Mouse (Mus musculus): ENCODE measurements around the gene Ripply2. TPM values are rescaled to one million over a fixed set of nuclear protein-coding genes. Genes with fewer than 3 reads are reported as not detected.

The Ripply2 gene
- polyA plus RNA-seq (2012; rRNA removed): 2.2 and 2.3 TPM in 2 replicates

GRCm38 (mm10) chr9:87015288-87015937, at the start of gene Ripply2:
Ripply2 (plus strand) TSS chr9:87015537.

GRCm38 (mm10) chr9:87021778-87022523, 6.6 kb downstream of the Ripply2 start, which contains the start of gene Cyb5r4:
Cyb5r4 (plus strand) TSS chr9:87022014.

Other genes with a start within 250 kb of the Ripply2 start
- gene Snap91, start 134.9 kb upstream of the Ripply2 start, polyA plus RNA-seq (2012; rRNA removed): 95.1 and 96.3 TPM in 2 replicates
- 29.5 and 36.2 TPM in 2 replicates for gene Cyb5r4, start 6.5 kb downstream of the Ripply2 start, polyA plus RNA-seq (2012; rRNA removed)
- 0.60 and 0.73 TPM in 2 replicates for gene Mrap2, start 128.8 kb downstream of the Ripply2 start, polyA plus RNA-seq (2012; rRNA removed)
- 7.9 and 8.5 TPM in 2 replicates for gene Cep162, start 240.0 kb downstream of the Ripply2 start, polyA plus RNA-seq (2012; rRNA removed)